Mouse (Mus musculus) kidney, postnatal 0 days (tissue): Measurements from ENCODE around the gene Mtif3. TPM values are rescaled to one million over a fixed set of nuclear protein-coding genes. Genes with fewer than 3 reads are reported as not detected.

Experiments
- ATAC-seq: fragments of 200-750 bp; cut with Nextera tagmentation; replicated peaks from 2 replicates; pipeline ENCODE4 v1.8.0; 2017; ENCODE audit warnings: low read depth, moderate number of reproducible peaks, moderate TSS enrichment, moderate library complexity; ENCODE audit not compliant: low FRiP score
- DNase-seq: peaks from one replicate; pipeline ENCODE4 v3.0.0-alpha.2; 2016; ENCODE audit warnings: low spot score
- H3K27ac ChIP-seq: fragments of 300-500 bp; sonication (generic); 2 replicates; pipeline ENCODE4 v1.5.1; 2014; ENCODE audit warnings: mild to moderate bottlenecking
- H3K27me3 ChIP-seq: fragments of 300-500 bp; sonication (generic); 2 replicates; pipeline ENCODE4 v1.6.1; 2014; ENCODE audit warnings: low read length, mixed read lengths; ENCODE audit not compliant: insufficient read depth
- H3K36me3 ChIP-seq: fragments of 300-500 bp; sonication (generic); 2 replicates; pipeline ENCODE4 v1.6.1; 2014; ENCODE audit warnings: low read length, mixed read lengths; ENCODE audit not compliant: insufficient read depth
- H3K4me1 ChIP-seq: fragments of 300-500 bp; sonication (generic); replicated peaks from 2 replicates; pipeline ENCODE4 v1.6.1; 2014; ENCODE audit warnings: antibody characterized with exemption, low read length, mixed read lengths; ENCODE audit not compliant: insufficient read depth
- H3K4me2 ChIP-seq: fragments of 300-500 bp; sonication (generic); 2 replicates; pipeline ENCODE4 v1.6.1; 2014; ENCODE audit warnings: mild to moderate bottlenecking, low read length, moderate library complexity, mixed read lengths
- H3K4me3 ChIP-seq: fragments of 300-500 bp; sonication (generic); replicated peaks from 2 replicates; pipeline ENCODE4 v1.5.1; 2014; ENCODE audit warnings: low read depth, low read length
- H3K9ac ChIP-seq: fragments of 300-500 bp; sonication (generic); 2 replicates; pipeline ENCODE4 v1.6.1; 2014; ENCODE audit warnings: low read depth, low read length
- H3K9me3 ChIP-seq: fragments of 300-500 bp; sonication (generic); replicated peaks from 2 replicates; pipeline ENCODE4 v1.6.1; 2016; ENCODE audit warnings: low read length, inconsistent platforms, mixed read lengths
- CTCF ChIP-seq: IDR thresholded peaks from 2 replicates; pipeline ENCODE4 v1.5.1; 2016; ENCODE audit warnings: antibody characterized with exemption, low read depth, mild to moderate bottlenecking, moderate library complexity
- WGBS: fragments of 180-500 bp; shearing (Covaris S2); extraction: QIAGEN DNeasy Blood & Tissue Kit; methylation state at CpG from one replicate; pipeline ENCODE4 v1.1.7; 2014; 5-methylcytosine and 5-hydroxymethylcytosine counted together
- polyA plus RNA-seq: library from polyadenylated mRNA; unstranded; fragments of >200 nt; fragmentation: Nextera tagmentation; extraction: Ambion mirVana; gene quantifications from 2 replicates; pipeline ENCODE4 v1.2.1, GENCODE M21; 2015

Mtif3 gene
- polyA plus RNA-seq, 1 experiment from 2014 or later: 32.3 TPM

DNA sequence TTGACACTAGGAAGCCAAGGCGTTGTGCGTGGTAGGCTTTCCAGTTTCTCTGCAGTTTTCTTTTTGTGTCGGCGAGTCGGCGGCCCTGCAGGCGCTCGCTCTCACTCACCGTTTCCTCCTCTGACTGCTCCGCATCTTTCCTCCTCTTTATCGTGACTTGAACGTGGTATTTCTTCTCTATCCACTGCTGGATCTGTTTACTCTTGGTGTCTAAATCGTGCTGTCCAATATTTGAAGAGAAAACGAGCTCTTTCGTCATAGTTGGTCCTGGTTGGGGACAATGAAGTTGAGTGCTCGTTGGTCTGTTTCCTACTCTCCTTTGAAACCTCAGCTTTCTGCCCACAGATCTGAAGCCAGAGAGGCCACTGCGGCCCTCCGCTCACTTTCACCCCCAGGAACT lies 6.9 kb downstream of the Mtif3 start:
- 90% methylated on average over 18 of the region's 18 CpGs for WGBS
- no peaks in the 10 kb centered on the region for H3K27me3 ChIP-seq
- DNase-seq (no peak), ATAC-seq (no peak)
- H3K9me3 ChIP-seq: no peaks in the 10 kb centered on the region
- H3K4me2 ChIP-seq: no peak overlapping the region
- peaks cover 67% of the 10 kb centered on the region for H3K36me3 ChIP-seq
- no peaks in the 10 kb centered on the region for H3K4me1 ChIP-seq
- no peak overlapping the region for H3K4me3 ChIP-seq
- no peak overlapping the region for H3K9ac ChIP-seq
- no peak for TF ChIP-seq CTCF
- no peak overlapping the region for H3K27ac ChIP-seq

GRCm38 (mm10) chr5:146955651-146956050 lies 7.9 kb downstream of the Mtif3 start:
- Histone ChIP-seq H3K4me2 (no peak overlapping the region), H3K4me1 (no peaks in the 10 kb centered on the region), H3K27ac (no peak overlapping the region), H3K4me3 (no peak overlapping the region), H3K36me3 (peaks cover 72% of the 10 kb centered on the region), H3K9me3 (no peaks in the 10 kb centered on the region), H3K27me3 (no peaks in the 10 kb centered on the region), H3K9ac (no peak overlapping the region)
- TF ChIP-seq CTCF: no peak
- DNase-seq: no peak
- ATAC-seq: no peak
- 88% methylated on average over 5 of the region's 5 CpGs for WGBS

DNA sequence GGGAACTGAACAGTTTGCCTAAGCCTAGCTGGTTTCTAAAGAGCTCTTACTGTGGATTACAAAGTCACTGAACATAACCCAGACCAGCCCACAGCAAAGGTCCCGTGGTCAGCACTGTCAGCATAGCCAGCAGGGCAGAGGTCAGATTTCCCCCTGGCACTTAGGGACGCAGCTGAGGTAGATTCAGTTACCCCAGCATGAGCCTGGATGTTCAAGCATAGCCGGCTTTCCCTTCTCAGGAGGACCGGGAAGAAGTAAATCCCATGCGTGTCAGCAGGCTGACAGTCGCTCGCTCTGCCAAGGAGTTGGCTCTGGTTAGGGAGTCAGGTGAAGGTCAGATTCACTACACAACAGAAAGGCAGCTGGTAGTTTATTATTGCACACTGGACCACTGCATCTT lies 9.0 kb downstream of the Mtif3 start:
- Histone ChIP-seq H3K4me2 (no peak overlapping the region), H3K4me1 (no peaks in the 10 kb centered on the region), H3K36me3 (peaks cover 72% of the 10 kb centered on the region), H3K27me3 (no peaks in the 10 kb centered on the region), H3K4me3 (no peak overlapping the region), H3K9me3 (no peaks in the 10 kb centered on the region), H3K9ac (no peak overlapping the region), H3K27ac (no peak overlapping the region)
- ATAC-seq (no peak), DNase-seq (no peak)
- 70% methylated on average over 7 of the region's 7 CpGs for whole genome bisulfite sequencing
- TF ChIP-seq CTCF: no peak

GRCm38 (mm10) chr5:146948508-146949088 lies 15.0 kb downstream of the Mtif3 start, which contains the start of gene Gtf3a:
Gene Gtf3a, plus strand, starts transcription at chr5:146948657.
- H3K9ac ChIP-seq: peak within 1 kb of the TSS; percentile 83
- H3K36me3 ChIP-seq: peaks cover 24% of the 10 kb centered on the region
- WGBS: under 1% methylated on average over 58 of the region's 62 CpGs
- H3K27ac ChIP-seq: peak within 1 kb of the TSS; percentile 87
- peak within 1 kb of the TSS; percentile 97 for H3K4me2 ChIP-seq
- peak; percentile 93 for DNase-seq
- no peaks in the 10 kb centered on the region for H3K27me3 ChIP-seq
- peak within 1 kb of the TSS; percentile 69 for H3K4me3 ChIP-seq
- no peaks in the 10 kb centered on the region for H3K9me3 ChIP-seq
- TF ChIP-seq CTCF: peak; percentile 12; the same call in 1 of the 2 replicates
- peak; percentile 90 for ATAC-seq
- H3K4me1 ChIP-seq: 0 out of 2 replicates have a peak, but pooled peaks cover 3% of the 10 kb centered on the region

GRCm38 (mm10) chr5:146948041-146948507 lies 15.5 kb downstream of the Mtif3 start:
- Histone ChIP-seq H3K27me3 (no peaks in the 10 kb centered on the region), H3K27ac (peak overlapping the region; percentile 87), H3K36me3 (peaks cover 19% of the 10 kb centered on the region), H3K9me3 (no peaks in the 10 kb centered on the region), H3K4me1 (0 out of 2 replicates have a peak, but pooled peaks cover 3% of the 10 kb centered on the region), H3K9ac (peak overlapping the region; percentile 83), H3K4me3 (peak overlapping the region; percentile 69), H3K4me2 (peak overlapping the region; percentile 97)
- TF ChIP-seq CTCF: no peak
- WGBS: 17% methylated on average over 10 of the region's 10 CpGs
- ATAC-seq (no peak), DNase-seq (no peak)

GRCm38 (mm10) chr5:146947497-146947896 lies 16.1 kb downstream of the Mtif3 start:
- no peak for TF ChIP-seq CTCF
- Histone ChIP-seq H3K9me3 (no peaks in the 10 kb centered on the region), H3K27me3 (no peaks in the 10 kb centered on the region), H3K4me2 (no peak overlapping the region), H3K9ac (no peak overlapping the region), H3K4me1 (0 out of 2 replicates have a peak, but pooled peaks cover 3% of the 10 kb centered on the region), H3K27ac (no peak overlapping the region), H3K36me3 (peaks cover 13% of the 10 kb centered on the region), H3K4me3 (no peak overlapping the region)
- 88% methylated on average over 6 of the region's 6 CpGs for WGBS
- no peak for DNase-seq
- ATAC-seq: no peak
